Mouse (Mus musculus): ENCODE measurements around the gene Mchr1. TPM values are rescaled to one million over a fixed set of nuclear protein-coding genes. Genes with fewer than 3 reads are reported as not detected.
"Not testable (repeated sequence)": the region's sequence is repeated elsewhere in the genome, so short reads cannot be mapped to it uniquely, and the experiment has no call there.

Gene Mchr1
- total RNA-seq (2021), result 1 to 10 TPM; 1.4 to 2.4 TPM
- long read RNA-seq, experiment 1, partial matches to known transcripts, result 0 of 3 reads
- long read RNA-seq, experiment 1, other reads (novel, unspliced or antisense), result 1 of 3 reads
- long read RNA-seq, experiment 2, partial matches to known transcripts, result 0 of 2 reads
- long read RNA-seq, experiment 2, other reads (novel, unspliced or antisense), result 0 of 2 reads

- intact Hi-C loops (cut with DNase I), result no loop called here
Observed at GRCm38 (mm10) chr15:81235086-81235920, at the start of gene Mchr1. Gene Mchr1 (plus strand): TSS chr15:81235499.

GRCm38 (mm10) chr15:81189061-81189460 lies 46.2 kb upstream of the Mchr1 start:
- intact Hi-C loops (cut with DNase I), result no loop called here
- DNase-seq, result peak in 1 of 2 experiments; percentile 28

More at GRCm38 (mm10) chr15:81235086-81235920, at the start of gene Mchr1:
- peak; percentile 47 to 55 for DNase-seq

GRCm38 (mm10) chr15:81190011-81190629 lies 45.2 kb upstream of the Mchr1 start:
- no peak for DNase-seq
- intact Hi-C loops (cut with DNase I), result no loop called here

- intact Hi-C loops (cut with DNase I), result no loop called here
- DNase-seq, result peak; percentile 98 to 99
Observed at GRCm38 (mm10) chr15:81190630-81191178, 44.6 kb upstream of the Mchr1 start, which contains the start of gene Mrtfa. Gene Mrtfa (minus strand): TSS chr15:81190757.

GRCm38 (mm10) chr15:81191303-81191702 lies 44.0 kb upstream of the Mchr1 start:
- intact Hi-C loops (cut with DNase I), result no loop called here
- no peak for DNase-seq

GRCm38 (mm10) chr15:81192316-81192715 lies 43.0 kb upstream of the Mchr1 start:
- intact Hi-C loops (cut with DNase I), result no loop called here

GRCm38 (mm10) chr15:81192858-81193257 lies 42.4 kb upstream of the Mchr1 start:
- no peak for DNase-seq
- intact Hi-C loops (cut with DNase I), result no loop called here

More at GRCm38 (mm10) chr15:81192316-81192715, 43.0 kb upstream of the Mchr1 start:
- DNase-seq, result no peak

- intact Hi-C loops (cut with DNase I), result loop anchor here (5.0 kb wide), 2 partner anchors 37 to 117 kb away; no protein-coding TSS in a partner anchor
- no peak for DNase-seq
Observed at GRCm38 (mm10) chr15:81194791-81195190, 40.5 kb upstream of the Mchr1 start.

- DNase-seq, result no peak
- intact Hi-C loops (cut with DNase I), result loop anchor here (5.0 kb wide), 2 partner anchors 38 to 118 kb away; no protein-coding TSS in a partner anchor
Observed at GRCm38 (mm10) chr15:81195447-81195846, 39.9 kb upstream of the Mchr1 start.

- no peak for DNase-seq
- intact Hi-C loops (cut with DNase I), result loop anchor here (5.0 kb wide), 2 partner anchors 40 to 120 kb away; no protein-coding TSS in a partner anchor
Observed at GRCm38 (mm10) chr15:81197197-81197596, 38.1 kb upstream of the Mchr1 start.

- DNase-seq, result no peak
- intact Hi-C loops (cut with DNase I), result loop anchor here (2.0 to 5.0 kb wide), 3 partner anchors 41 to 172 kb away; no protein-coding TSS in a partner anchor
Observed at GRCm38 (mm10) chr15:81198447-81198846, 36.9 kb upstream of the Mchr1 start.

- DNase-seq, result peak in 1 of 2 experiments; percentile 64
- intact Hi-C loops (cut with DNase I), result loop anchor here (2.0 to 5.0 kb wide), 3 partner anchors 42 to 173 kb away; no protein-coding TSS in a partner anchor
Observed at GRCm38 (mm10) chr15:81199372-81199959, 35.8 kb upstream of the Mchr1 start.

- intact Hi-C loops (cut with DNase I), result no loop called here
- DNase-seq, result no peak
Observed at GRCm38 (mm10) chr15:81202462-81202861, 32.8 kb upstream of the Mchr1 start.

- intact Hi-C loops (cut with DNase I), result no loop called here
- no peak for DNase-seq
Observed at GRCm38 (mm10) chr15:81210496-81210895, 24.8 kb upstream of the Mchr1 start.

- peak; percentile 64 to 68 for DNase-seq
- intact Hi-C loops (cut with DNase I), result no loop called here
Observed at GRCm38 (mm10) chr15:81212976-81213375, 22.3 kb upstream of the Mchr1 start.

GRCm38 (mm10) chr15:81216906-81217653 lies 18.2 kb upstream of the Mchr1 start:
- intact Hi-C loops (cut with DNase I), result no loop called here
- no peak for DNase-seq

GRCm38 (mm10) chr15:81219054-81219453 lies 16.2 kb upstream of the Mchr1 start:
- intact Hi-C loops (cut with DNase I), result no loop called here
- DNase-seq, result no peak

GRCm38 (mm10) chr15:81220051-81220450 lies 15.2 kb upstream of the Mchr1 start:
- DNase-seq; intact Hi-C loops (cut with DNase I): not testable (repeated sequence)

GRCm38 (mm10) chr15:81221446-81221845 lies 13.9 kb upstream of the Mchr1 start:
- intact Hi-C loops (cut with DNase I), result no loop called here
- peak; percentile 46 to 47 for DNase-seq
